Mouse (Mus musculus) yolk sac, embryonic 10.5 days (tissue): ENCODE measurements around the gene Hist1h4b.
"Not testable (repeated sequence)": the region's sequence is repeated elsewhere in the genome, so short reads cannot be mapped to it uniquely, and the experiment has no call there.

Experiments
- DNase-seq: peaks from one replicate; pipeline ENCODE4 v3.0.0-alpha.2; 2017; ENCODE audit warnings: low spot score

Hist1h4b gene

GRCm38 (mm10) chr13:23756790-23757189, at the start of gene Hist1h4b:
Gene Hist1h4b (plus strand): TSS chr13:23757013.
- peak; percentile 97 for DNase-seq

- no peak for DNase-seq
Measured at GRCm38 (mm10) chr13:23708041-23708440, 48.8 kb upstream of the Hist1h4b start.

GRCm38 (mm10) chr13:23708654-23709053, 48.2 kb upstream of the Hist1h4b start:
- no peak for DNase-seq

- DNase-seq = no peak
Measured at GRCm38 (mm10) chr13:23709714-23710373, 47.0 kb upstream of the Hist1h4b start.

- peak; percentile 47 for DNase-seq
Measured at GRCm38 (mm10) chr13:23710374-23711089, 46.3 kb upstream of the Hist1h4b start, which contains the start of gene Hfe. Gene Hfe (minus strand): TSS chr13:23710854.

GRCm38 (mm10) chr13:23716261-23717042, 40.4 kb upstream of the Hist1h4b start:
- DNase-seq = no peak

GRCm38 (mm10) chr13:23717176-23717575, 39.6 kb upstream of the Hist1h4b start:
- no peak for DNase-seq

- DNase-seq = not testable (repeated sequence)
Measured at GRCm38 (mm10) chr13:23717593-23718245, 39.1 kb upstream of the Hist1h4b start.

- no peak for DNase-seq
Measured at GRCm38 (mm10) chr13:23724239-23724638, 32.6 kb upstream of the Hist1h4b start.

- DNase-seq = no peak
Measured at GRCm38 (mm10) chr13:23725213-23725612, 31.6 kb upstream of the Hist1h4b start.

- DNase-seq = no peak
Measured at GRCm38 (mm10) chr13:23728472-23729191, 28.2 kb upstream of the Hist1h4b start.

- no peak for DNase-seq
Measured at GRCm38 (mm10) chr13:23729192-23729525, 27.7 kb upstream of the Hist1h4b start.

- no peak for DNase-seq
Measured at GRCm38 (mm10) chr13:23729706-23730105, 27.1 kb upstream of the Hist1h4b start.

GRCm38 (mm10) chr13:23730479-23730878, 26.3 kb upstream of the Hist1h4b start:
- DNase-seq = peak; percentile 86

GRCm38 (mm10) chr13:23732156-23732804, 24.5 kb upstream of the Hist1h4b start:
- no peak for DNase-seq

- no peak for DNase-seq
Measured at GRCm38 (mm10) chr13:23737091-23737490, 19.7 kb upstream of the Hist1h4b start.

GRCm38 (mm10) chr13:23738041-23738440, 18.8 kb upstream of the Hist1h4b start:
- DNase-seq = peak; percentile 36

- peak; percentile 97 for DNase-seq
Measured at GRCm38 (mm10) chr13:23738677-23739068, 18.1 kb upstream of the Hist1h4b start, which contains the start of gene Hist1h1c. Gene Hist1h1c (plus strand): TSS chr13:23738808.

- DNase-seq = peak; percentile 97
Measured at GRCm38 (mm10) chr13:23739069-23739921, 17.5 kb upstream of the Hist1h4b start.

GRCm38 (mm10) chr13:23739922-23740252, 16.9 kb upstream of the Hist1h4b start:
- no peak for DNase-seq
